Mouse (Mus musculus) macrophage (primary cell): ENCODE data around the gene Chst8. TPM values are rescaled to one million over a fixed set of nuclear protein-coding genes. Genes with fewer than 3 reads are reported as not detected.

Experiments used
- H3K27ac ChIP-seq: fragments of 350-480 bp; formaldehyde crosslinking; 2 replicates; pipeline ENCODE4 v1.9.0; 2021
- H3K36me3 ChIP-seq: fragments of 350-480 bp; formaldehyde crosslinking; 2 replicates; pipeline ENCODE4 v1.9.0; 2021; ENCODE audit errors: inconsistent target
- H3K4me3 ChIP-seq: fragments of 350-480 bp; formaldehyde crosslinking; 2 replicates; pipeline ENCODE4 v1.9.0; 2021; ENCODE audit errors: inconsistent target
- H3K79me2 ChIP-seq: fragments of 350-480 bp; formaldehyde crosslinking; 2 replicates; pipeline ENCODE4 v1.9.0; 2021; ENCODE audit errors: inconsistent target
- WGBS: methylation state at CpG from one replicate; pipeline ENCODE4 v1.1.7; 2026; ENCODE audit warnings: inconsistent platforms; ENCODE audit not compliant: missing documents; 5-methylcytosine and 5-hydroxymethylcytosine counted together
- polyA plus RNA-seq: library from polyadenylated mRNA; stranded (reverse); fragments of 250-400 nt; gene quantifications from 3 replicates; pipeline ENCODE4 v1.2.4, GENCODE M21; 2018; ENCODE audit warnings: inconsistent platforms

Gene Chst8
- polyA plus RNA-seq, 1 experiment from 2014 or later: not detected

DNA sequence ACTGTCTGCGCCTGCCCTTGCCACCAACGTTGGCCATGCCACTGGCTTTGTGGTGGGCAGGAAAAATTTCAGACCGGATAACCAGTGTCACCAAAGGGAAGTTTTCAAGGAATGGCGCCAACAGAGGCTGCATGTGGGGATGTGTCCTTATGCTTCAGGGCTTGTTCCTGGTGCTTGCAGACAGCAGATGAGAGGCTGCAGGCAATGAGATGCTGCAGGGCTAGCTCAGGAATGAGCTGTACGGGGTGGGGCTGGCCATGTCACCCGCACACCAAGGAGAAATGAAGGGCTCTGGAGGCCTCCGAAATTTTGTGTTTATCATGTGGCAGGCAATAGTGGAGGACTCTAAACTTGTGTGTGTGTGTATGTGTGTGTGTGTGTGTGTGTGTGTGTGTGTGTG is 149.4 kb downstream of the Chst8 start:
- Histone ChIP-seq H3K36me3 (no peaks in the 10 kb centered on the region), H3K27ac (no peak overlapping the region), H3K79me2 (no peaks in the 10 kb centered on the region), H3K4me3 (no peak overlapping the region)
- WGBS: 68% methylated on average over 7 of the region's 7 CpGs

DNA sequence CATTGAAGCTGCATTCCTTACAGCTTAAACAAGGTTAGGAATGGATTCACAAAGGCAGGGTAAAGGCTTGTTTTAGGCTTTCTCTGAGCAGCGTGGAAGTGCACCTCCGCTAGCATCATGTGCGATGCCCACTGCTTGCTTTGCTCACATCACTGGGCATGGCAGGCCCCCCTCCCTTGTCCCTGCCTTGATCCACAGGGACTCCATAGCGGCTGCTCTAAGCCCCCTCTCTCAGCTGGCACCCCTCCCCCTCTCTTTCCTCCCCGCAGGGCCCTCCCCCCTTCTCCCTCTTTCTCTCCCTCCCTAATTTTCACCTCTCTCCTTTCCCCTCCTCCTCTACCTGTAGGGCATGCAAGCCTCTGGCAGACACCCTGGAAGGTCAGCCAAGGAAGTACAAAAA is 150.3 kb downstream of the Chst8 start:
- 58% methylated on average over 5 of the region's 5 CpGs for WGBS
- Histone ChIP-seq H3K36me3 (no peaks in the 10 kb centered on the region), H3K27ac (no peak overlapping the region), H3K79me2 (no peaks in the 10 kb centered on the region), H3K4me3 (no peak overlapping the region)

DNA sequence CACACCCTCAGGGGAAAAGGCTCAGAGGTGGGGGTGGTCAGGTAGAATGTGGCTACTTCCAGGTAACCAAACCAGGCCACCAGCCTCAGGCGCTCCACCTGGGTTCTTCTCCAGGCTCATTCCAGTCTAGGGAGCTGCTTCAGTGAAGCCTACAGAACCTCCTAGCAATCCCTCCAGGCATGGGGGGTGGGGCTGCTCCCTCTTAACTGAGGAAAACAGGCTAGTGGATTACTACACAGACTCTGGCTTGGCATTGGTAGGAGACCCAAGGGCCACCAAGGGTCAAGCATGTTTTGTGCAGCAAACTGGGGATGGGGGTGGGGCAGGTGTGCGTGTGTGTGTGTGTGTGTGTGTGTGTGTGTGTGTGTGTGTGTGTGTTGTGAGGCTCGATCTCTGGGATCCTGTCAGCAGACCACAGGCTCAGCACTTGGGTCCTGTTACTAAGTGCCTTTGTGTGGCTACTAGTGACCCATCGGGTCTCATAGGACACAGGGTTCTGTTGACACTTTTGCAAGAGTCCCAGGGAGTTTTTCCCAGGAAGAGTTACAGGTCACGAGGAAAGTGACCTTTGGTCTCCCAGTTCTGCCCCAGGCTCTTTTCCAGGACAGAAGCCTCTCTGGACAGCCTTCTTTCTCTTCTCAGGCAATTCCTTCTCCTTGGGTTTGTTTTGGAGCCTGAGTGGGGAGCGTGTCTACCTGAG is 153.0 kb downstream of the Chst8 start:
- H3K79me2 ChIP-seq: no peaks in the 10 kb centered on the region
- WGBS: 86% methylated on average over 5 of the region's 6 CpGs
- no peak overlapping the region for H3K27ac ChIP-seq
- H3K4me3 ChIP-seq: no peak overlapping the region
- H3K36me3 ChIP-seq: no peaks in the 10 kb centered on the region

- WGBS: 82% methylated on average over 5 of the region's 5 CpGs
- H3K4me3 ChIP-seq: no peak within 1 kb of the TSS
- H3K36me3 ChIP-seq: no peaks in the 10 kb centered on the region
- H3K27ac ChIP-seq: no peak within 1 kb of the TSS
- H3K79me2 ChIP-seq: no peaks in the 10 kb centered on the region
These were observed 155.9 kb downstream of the Chst8 start, which contains the start of gene Kctd15 for GRCm38 (mm10) chr7:34656632-34657031. Kctd15 (minus strand) TSS chr7:34656732.

- Histone ChIP-seq H3K4me3 (no peak overlapping the region), H3K36me3 (no peaks in the 10 kb centered on the region), H3K79me2 (no peaks in the 10 kb centered on the region), H3K27ac (no peak overlapping the region)
- WGBS: under 1% methylated on average over 53 of the region's 74 CpGs
These were observed 157.2 kb downstream of the Chst8 start for GRCm38 (mm10) chr7:34655086-34655839.

DNA sequence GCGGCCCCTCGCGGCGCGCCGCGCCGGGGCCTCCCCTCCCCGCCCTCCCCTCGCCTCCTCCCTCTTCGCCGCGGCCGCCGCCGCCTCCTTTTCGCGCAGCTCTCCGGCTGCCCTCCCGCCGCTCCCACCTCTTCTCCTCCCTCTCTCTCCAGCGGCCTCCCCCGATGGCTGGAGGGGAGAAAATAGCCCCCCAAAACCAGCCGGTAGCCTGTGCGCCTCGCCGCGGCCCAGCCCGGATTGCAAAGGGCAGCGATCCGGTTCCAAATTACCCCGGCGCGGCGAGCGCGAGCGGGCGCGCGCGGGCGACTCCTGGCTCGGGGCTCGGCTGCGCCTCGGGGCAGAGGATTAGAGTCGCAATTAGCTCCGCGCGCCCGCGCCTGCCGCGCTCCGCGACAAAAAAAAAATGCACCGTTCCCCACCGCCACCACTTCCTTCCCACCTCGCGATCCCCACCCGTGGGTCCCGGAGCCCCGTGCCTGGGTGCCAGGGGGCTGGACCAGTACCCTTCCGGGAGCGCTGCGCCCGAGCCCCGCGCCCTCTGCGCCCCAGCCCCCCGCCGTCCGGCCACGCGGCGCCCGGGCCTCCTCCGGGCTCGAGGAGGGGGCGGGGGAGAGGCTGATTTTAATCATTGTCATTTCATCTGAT is 157.9 kb downstream of the Chst8 start:
- under 1% methylated on average over 33 of the region's 81 CpGs for WGBS
- Histone ChIP-seq H3K4me3 (no peak overlapping the region), H3K79me2 (no peaks in the 10 kb centered on the region), H3K36me3 (no peaks in the 10 kb centered on the region), H3K27ac (no peak overlapping the region)

DNA sequence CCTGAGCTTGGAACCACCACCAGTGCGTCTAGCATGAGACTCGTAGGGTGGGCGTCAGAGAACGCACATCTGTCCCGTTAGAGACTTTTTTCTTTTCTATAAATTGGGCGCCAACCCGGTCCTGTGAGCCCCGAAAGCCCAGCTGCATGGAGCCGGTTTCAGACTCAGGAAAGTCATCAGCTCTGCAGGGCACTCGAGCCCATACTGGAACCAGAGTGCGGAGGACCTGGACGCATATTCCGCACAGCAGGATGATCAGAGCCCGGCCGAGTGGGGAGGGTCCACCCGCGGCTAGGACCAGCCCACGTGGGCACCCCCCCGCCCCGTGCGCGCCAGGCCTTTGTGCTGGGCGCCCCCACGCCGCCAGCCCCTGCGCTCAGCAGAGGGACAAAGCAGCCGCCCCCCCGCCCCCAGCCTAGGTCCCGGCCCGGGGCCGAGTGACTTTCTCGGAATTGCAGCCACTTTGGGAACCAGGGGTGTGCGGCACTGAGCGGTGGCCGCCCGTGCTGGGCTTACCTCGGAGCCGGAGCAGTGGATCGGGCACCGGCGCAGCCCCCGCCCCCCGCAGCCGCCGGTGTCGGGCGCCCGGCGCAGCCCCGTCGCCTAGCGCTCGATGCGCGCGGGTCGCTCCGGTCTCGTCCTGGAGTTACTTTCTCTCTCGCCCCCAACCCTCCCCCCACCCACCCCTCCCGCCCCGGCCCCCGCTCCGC is 158.6 kb downstream of the Chst8 start:
- no peak overlapping the region for H3K4me3 ChIP-seq
- H3K36me3 ChIP-seq: no peaks in the 10 kb centered on the region
- 2% methylated on average over 24 of the region's 64 CpGs for WGBS
- H3K79me2 ChIP-seq: no peaks in the 10 kb centered on the region
- no peak overlapping the region for H3K27ac ChIP-seq

DNA sequence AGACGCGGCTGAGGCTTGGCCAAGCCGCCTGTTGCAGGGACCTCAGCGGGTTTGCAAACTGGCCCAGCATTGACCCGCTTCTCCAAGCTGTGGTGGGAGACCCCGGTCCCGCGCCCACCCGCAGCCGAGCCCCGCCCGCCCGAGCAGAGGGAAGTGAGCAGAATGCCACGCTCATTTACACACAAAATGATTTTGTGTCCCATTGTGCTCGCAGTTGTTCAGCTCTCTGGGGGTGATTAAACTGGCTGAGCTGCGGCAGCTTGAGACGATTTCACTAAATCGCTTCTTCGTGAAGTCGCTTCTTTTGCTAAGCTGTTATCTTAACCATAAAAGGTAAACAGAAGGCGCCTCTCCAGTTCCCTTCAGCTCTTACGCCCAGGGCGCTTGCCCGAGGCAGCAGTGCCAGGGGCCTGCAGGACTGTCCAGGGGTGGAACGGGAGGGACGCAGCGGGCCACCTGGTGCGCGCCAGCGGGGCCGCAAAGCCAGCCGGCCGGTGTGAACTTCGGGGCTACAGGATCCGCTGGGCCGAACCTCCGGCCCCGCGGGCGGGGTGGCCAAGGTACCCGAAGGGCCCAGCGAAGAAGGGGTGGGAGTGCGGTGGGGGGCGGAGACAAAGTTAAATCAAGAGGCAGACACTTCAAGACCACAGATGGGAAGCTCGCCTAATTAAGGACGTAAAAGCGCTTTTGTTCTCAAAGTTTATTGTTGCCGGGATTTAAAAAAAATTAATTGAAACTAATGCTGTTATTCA is 159.6 kb downstream of the Chst8 start:
- 7% methylated on average over 48 of the region's 48 CpGs for WGBS
- Histone ChIP-seq H3K27ac (no peak overlapping the region), H3K79me2 (no peaks in the 10 kb centered on the region), H3K4me3 (no peak overlapping the region), H3K36me3 (no peaks in the 10 kb centered on the region)

DNA sequence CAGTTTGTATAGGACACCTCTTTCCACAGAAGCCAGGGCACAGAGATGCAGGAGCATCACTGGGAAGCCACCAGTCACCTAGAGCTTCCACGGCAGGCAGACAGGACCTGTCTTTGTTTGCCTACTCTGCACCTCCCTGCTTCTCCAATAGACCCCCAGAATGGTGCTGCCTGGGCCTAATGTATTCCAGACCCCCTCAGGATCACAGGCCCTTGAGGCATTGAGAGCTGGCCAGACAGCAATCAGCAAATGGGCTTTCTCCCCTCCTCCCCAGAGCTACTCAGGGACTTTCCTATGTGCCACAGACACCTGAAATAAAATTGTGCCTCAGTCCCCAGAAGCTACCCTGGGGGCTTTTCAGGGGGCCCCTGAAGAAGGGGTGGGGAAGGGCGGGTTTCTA is 161.1 kb downstream of the Chst8 start:
- no peak overlapping the region for H3K27ac ChIP-seq
- WGBS: 86% methylated on average over 2 of the region's 2 CpGs
- H3K4me3 ChIP-seq: no peak overlapping the region
- no peaks in the 10 kb centered on the region for H3K79me2 ChIP-seq
- no peaks in the 10 kb centered on the region for H3K36me3 ChIP-seq

DNA sequence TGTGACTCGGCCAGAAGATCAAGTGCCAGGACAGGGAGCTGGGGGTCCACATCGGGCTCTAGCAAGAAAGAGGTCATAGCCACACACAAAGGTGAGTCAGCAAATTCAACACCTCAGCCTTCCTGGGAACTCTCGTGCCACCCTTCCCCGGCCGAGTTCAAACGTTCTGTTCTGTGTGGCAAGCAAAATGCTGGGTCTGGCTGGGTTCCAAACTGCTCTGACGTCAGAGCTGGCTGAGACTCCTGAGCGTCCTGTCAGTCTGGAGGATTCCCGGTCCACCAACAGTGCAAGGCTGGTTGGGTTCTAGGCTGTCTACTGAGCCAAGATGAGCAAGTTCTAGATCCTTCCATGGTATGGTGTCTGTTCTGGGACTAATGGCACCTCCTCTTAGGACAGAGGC is 165.5 kb downstream of the Chst8 start:
- Histone ChIP-seq H3K4me3 (no peak overlapping the region), H3K36me3 (no peaks in the 10 kb centered on the region), H3K27ac (no peak overlapping the region), H3K79me2 (no peaks in the 10 kb centered on the region)
- 47% methylated on average over 9 of the region's 9 CpGs for WGBS

- Histone ChIP-seq H3K4me3 (no peak overlapping the region), H3K27ac (no peak overlapping the region), H3K79me2 (no peaks in the 10 kb centered on the region), H3K36me3 (no peaks in the 10 kb centered on the region)
- 95% methylated on average over 12 of the region's 12 CpGs for WGBS
These were observed 166.2 kb downstream of the Chst8 start for GRCm38 (mm10) chr7:34646144-34646795.

DNA sequence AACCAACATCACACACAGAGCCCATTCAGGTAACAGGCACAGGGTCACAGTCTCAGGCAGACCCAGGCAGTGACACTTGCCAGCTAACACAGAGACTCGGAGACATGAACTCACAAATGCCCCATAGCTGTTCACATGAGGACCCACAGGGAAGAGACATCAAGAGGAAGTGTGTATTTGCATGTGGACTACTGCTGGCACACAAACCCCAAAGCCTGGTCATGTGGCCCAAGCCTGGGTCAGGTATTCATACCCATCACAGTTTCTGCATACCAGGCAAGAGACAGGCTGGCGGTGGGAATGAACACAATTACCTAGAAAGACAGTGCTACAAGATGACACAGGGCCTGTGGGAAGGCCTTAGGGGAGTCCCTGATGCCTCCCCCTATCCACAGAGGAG is 166.9 kb downstream of the Chst8 start:
- Histone ChIP-seq H3K36me3 (no peaks in the 10 kb centered on the region), H3K27ac (no peak overlapping the region), H3K4me3 (no peak overlapping the region), H3K79me2 (no peaks in the 10 kb centered on the region)
- 79% methylated on average over 2 of the region's 2 CpGs for WGBS

DNA sequence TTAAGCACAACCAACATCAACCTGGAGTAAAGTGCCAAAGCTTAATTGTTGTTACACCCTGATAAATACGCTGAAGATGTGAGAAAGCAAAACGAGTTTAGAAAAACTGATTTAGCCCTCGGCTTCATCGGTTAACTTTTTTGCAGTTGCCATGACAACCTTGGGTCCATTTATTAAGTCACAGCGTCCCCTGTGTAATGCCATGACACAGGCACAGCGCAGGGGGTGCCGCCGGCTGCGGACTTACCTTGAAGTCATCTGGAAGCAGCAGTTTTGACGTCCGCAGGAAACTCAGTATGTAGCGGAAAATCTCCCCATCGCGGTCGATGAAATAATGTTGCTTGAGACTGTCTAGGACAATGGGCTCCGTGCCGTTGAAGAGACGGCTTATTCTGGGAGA is 167.9 kb downstream of the Chst8 start:
- no peak overlapping the region for H3K27ac ChIP-seq
- H3K4me3 ChIP-seq: no peak overlapping the region
- H3K79me2 ChIP-seq: no peaks in the 10 kb centered on the region
- no peaks in the 10 kb centered on the region for H3K36me3 ChIP-seq
- WGBS: 96% methylated on average over 18 of the region's 18 CpGs

DNA sequence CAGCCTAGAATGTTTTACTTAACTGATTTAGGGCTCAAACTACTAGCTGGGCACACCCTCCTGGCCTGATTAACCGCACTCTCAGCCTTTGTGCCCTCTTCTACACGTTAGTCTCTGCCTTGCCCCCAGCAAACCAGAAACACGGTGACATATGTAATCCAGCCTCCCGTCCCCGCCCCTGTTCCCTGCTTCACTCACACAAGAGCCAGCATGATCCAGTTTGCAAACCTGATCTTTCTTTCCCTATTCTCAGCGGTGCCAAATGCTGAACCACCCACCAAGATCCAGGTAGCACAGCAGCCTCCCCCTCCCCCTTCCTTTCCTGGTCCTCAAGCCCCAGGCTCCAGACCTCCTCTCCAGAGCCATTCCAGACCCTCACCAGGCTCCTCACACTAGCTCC is 169.2 kb downstream of the Chst8 start:
- no peaks in the 10 kb centered on the region for H3K79me2 ChIP-seq
- no peak overlapping the region for H3K27ac ChIP-seq
- no peaks in the 10 kb centered on the region for H3K36me3 ChIP-seq
- 86% methylated on average over 6 of the region's 6 CpGs for WGBS
- H3K4me3 ChIP-seq: no peak overlapping the region
